Mouse (Mus musculus): ENCODE data around the gene Tecpr2. TPM values are rescaled to one million over a fixed set of nuclear protein-coding genes. Genes with fewer than 3 reads are reported as not detected.

Gene Tecpr2
- total RNA-seq, 1 experiment, result 11.2 TPM

DNA sequence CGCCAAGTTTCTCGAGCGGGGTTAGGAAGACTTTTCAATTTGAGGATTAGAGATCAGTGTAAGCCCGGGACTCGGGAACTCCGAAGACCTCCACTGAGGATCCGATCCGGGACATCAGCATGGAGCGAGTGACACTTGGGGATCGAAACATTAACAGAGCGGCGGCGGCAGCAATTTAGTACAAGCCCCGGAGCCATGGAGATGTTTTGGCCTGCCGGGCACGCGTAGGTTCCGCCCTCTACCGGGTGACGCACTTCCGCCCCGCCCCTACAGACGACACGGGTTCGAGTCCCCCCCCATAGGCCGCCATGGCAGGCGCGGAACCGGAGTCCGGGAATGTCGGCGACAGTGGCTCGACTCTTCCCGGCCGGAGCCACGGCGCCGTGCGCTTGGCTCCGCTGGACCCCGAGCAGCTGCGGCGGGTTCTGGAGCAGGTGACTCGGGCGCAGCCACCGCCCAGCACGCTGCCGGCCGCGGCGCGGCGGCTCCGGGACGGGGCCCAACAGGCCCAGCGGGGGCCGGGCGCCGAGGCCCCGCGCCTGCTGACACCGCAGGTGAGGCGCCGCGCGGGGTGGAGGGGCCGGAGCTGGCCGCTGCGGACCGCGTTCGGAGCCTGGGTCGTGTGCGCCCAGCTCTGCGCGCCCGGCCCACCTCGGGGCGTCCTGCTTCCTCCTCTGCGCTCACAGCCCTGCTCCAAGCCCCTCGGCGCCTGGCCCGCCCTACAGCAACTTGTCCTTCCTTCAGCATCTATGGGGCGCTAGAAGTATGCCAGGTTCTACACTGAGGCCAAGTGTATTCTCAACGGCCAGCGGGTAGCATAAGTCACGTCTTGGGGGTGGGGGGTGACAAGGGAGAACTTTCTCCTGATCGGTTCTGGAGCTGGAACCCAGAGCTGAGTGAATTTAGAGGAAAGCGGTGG lies 38.8 kb upstream of the Tecpr2 start, which contains the start of gene Zfp839:
Gene Zfp839 (plus strand): TSS at position 244 of the 919 bp plus-strand sequence.
- Histone ChIP-seq H3K9me3 (ENCODE audit: control insufficient read depth, insufficient read depth, low read depth, low read length) (no peaks in the 10 kb centered on the region), H3K4me1 (ENCODE audit: control insufficient read depth in 2 of 2, insufficient read depth in 2 of 2, low read length in 2 of 2, poor library complexity in 1 of 2) (peaks cover 0 to 14% of the 10 kb centered on the region in 2 experiments; a peak in 3 of 4 replicates), H3K4me3 (ENCODE audit: insufficient read depth in 1 of 2, low read depth in 1 of 2, low read length in 2 of 2, poor library complexity in 1 of 2, severe bottlenecking in 1 of 2) (peak within 1 kb of the TSS; percentile 72 to 73), H3K36me3 (ENCODE audit: control insufficient read depth, insufficient read depth, low read length, poor library complexity, severe bottlenecking) (no peaks in the 10 kb centered on the region; the same call in 1 of the 2 replicates), H3K27ac (ENCODE audit: insufficient read depth, low read depth, low read length, poor library complexity, severe bottlenecking) (peak within 1 kb of the TSS; percentile 15), H3K9ac (ENCODE audit: insufficient read depth, low read depth, low read length, poor library complexity, severe bottlenecking) (peak within 1 kb of the TSS; percentile 82)
- TF ChIP-seq MAFK (IDR thresholded peaks at IDR 0.05; ENCODE audit: insufficient read depth, low read depth, low read length) (no peak), HCFC1 (IDR thresholded peaks at IDR 0.05; ENCODE audit: borderline replicate concordance, insufficient read depth, low read length) (peak; percentile 31; the same call in 1 of the 2 replicates)
- in situ Hi-C loops (cut with MboI; ENCODE audit: low sequenced_read_pairs in 2 of 2, unreplicated experiment in 2 of 2), result no loop called here
- no peak for DNase-seq (ENCODE audit: low read depth, low spot score)

- no peaks in the 10 kb centered on the region for H3K9me3 ChIP-seq (ENCODE audit: control insufficient read depth, insufficient read depth, low read depth, low read length)
- peak overlapping the region; percentile 82 for H3K9ac ChIP-seq (ENCODE audit: insufficient read depth, low read depth, low read length, poor library complexity, severe bottlenecking)
- peaks cover 5% of the 10 kb centered on the region; the same call in 1 of the 2 replicates for H3K36me3 ChIP-seq (ENCODE audit: control insufficient read depth, insufficient read depth, low read length, poor library complexity, severe bottlenecking)
- peaks cover 0 to 16% of the 10 kb centered on the region in 2 experiments; a peak in 3 of 4 replicates for H3K4me1 ChIP-seq (ENCODE audit: control insufficient read depth in 2 of 2, insufficient read depth in 2 of 2, low read length in 2 of 2, poor library complexity in 1 of 2)
- no peak for DNase-seq (ENCODE audit: low read depth, low spot score)
- peak overlapping the region; percentile 15; the same call in 1 of the 2 replicates for H3K27ac ChIP-seq (ENCODE audit: insufficient read depth, low read depth, low read length, poor library complexity, severe bottlenecking)
- no peak for TF ChIP-seq CHD2 (IDR thresholded peaks at IDR 0.05; ENCODE audit: low read depth, low read length)
- TF ChIP-seq ZC3H11A (IDR thresholded peaks at IDR 0.05; ENCODE audit: borderline replicate concordance, low read depth, low read length), result no peak
- TF ChIP-seq MAFK (IDR thresholded peaks at IDR 0.05; ENCODE audit: insufficient read depth, low read depth, low read length), result no peak
- TF ChIP-seq HCFC1 (IDR thresholded peaks at IDR 0.05; ENCODE audit: borderline replicate concordance, insufficient read depth, low read length), result no peak
- no peak for TF ChIP-seq ZNF384 (IDR thresholded peaks at IDR 0.05; ENCODE audit: low read depth, low read length)
- peak overlapping the region; percentile 72 to 73 for H3K4me3 ChIP-seq (ENCODE audit: insufficient read depth in 1 of 2, low read depth in 1 of 2, low read length in 2 of 2, poor library complexity in 1 of 2, severe bottlenecking in 1 of 2)
- in situ Hi-C loops (cut with MboI; ENCODE audit: low sequenced_read_pairs in 2 of 2, unreplicated experiment in 2 of 2), result no loop called here
These were observed 38.2 kb upstream of the Tecpr2 start for GRCm38 (mm10) chr12:110850929-110851256.

GRCm38 (mm10) chr12:110851414-110851813 lies 37.6 kb upstream of the Tecpr2 start:
- Histone ChIP-seq H3K4me1 (ENCODE audit: control insufficient read depth in 2 of 2, insufficient read depth in 2 of 2, low read length in 2 of 2, poor library complexity in 1 of 2) (peaks cover 0 to 14% of the 10 kb centered on the region in 2 experiments; a peak in 3 of 4 replicates), H3K9ac (ENCODE audit: insufficient read depth, low read depth, low read length, poor library complexity, severe bottlenecking) (no peak overlapping the region), H3K27ac (ENCODE audit: insufficient read depth, low read depth, low read length, poor library complexity, severe bottlenecking) (no peak overlapping the region), H3K9me3 (ENCODE audit: control insufficient read depth, insufficient read depth, low read depth, low read length) (no peaks in the 10 kb centered on the region), H3K4me3 (ENCODE audit: insufficient read depth in 1 of 2, low read depth in 1 of 2, low read length in 2 of 2, poor library complexity in 1 of 2, severe bottlenecking in 1 of 2) (peak overlapping the region in 1 of 2 experiments; percentile 72; a peak in 2 of 4 replicates), H3K36me3 (ENCODE audit: control insufficient read depth, insufficient read depth, low read length, poor library complexity, severe bottlenecking) (peaks cover 5% of the 10 kb centered on the region; the same call in 1 of the 2 replicates)
- in situ Hi-C loops (cut with MboI; ENCODE audit: low sequenced_read_pairs in 2 of 2, unreplicated experiment in 2 of 2), result no loop called here
- no peak for DNase-seq (ENCODE audit: low read depth, low spot score)
- no peak for TF ChIP-seq ZC3H11A (IDR thresholded peaks at IDR 0.05; ENCODE audit: borderline replicate concordance, low read depth, low read length)
- no peak for TF ChIP-seq HCFC1 (IDR thresholded peaks at IDR 0.05; ENCODE audit: borderline replicate concordance, insufficient read depth, low read length)
- no peak for TF ChIP-seq CHD2 (IDR thresholded peaks at IDR 0.05; ENCODE audit: low read depth, low read length)
- no peak for TF ChIP-seq MAFK (IDR thresholded peaks at IDR 0.05; ENCODE audit: insufficient read depth, low read depth, low read length)
- no peak for TF ChIP-seq ZNF384 (IDR thresholded peaks at IDR 0.05; ENCODE audit: low read depth, low read length)

DNA sequence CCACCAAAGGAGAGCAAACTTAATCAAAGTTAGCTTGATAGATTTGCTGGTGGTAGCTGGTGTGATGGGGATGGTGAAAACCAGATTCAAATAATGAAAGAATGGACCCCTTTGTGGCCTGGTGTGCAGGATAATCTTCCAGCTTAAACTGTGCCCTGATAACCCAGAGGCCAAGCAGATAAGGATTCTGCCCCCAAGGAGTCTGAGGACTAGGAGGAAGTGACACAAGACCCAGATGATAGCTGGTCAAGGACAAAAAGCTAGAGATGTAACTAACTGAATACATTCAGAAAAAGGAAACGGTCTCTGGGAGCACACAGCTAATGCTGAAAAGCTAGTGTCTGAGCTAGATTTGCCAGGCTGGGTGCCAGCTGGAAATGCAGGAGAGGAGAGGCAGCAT lies 37.1 kb upstream of the Tecpr2 start:
- H3K9ac ChIP-seq (ENCODE audit: insufficient read depth, low read depth, low read length, poor library complexity, severe bottlenecking), result no peak overlapping the region
- no peaks in the 10 kb centered on the region for H3K9me3 ChIP-seq (ENCODE audit: control insufficient read depth, insufficient read depth, low read depth, low read length)
- H3K4me1 ChIP-seq (ENCODE audit: control insufficient read depth in 2 of 2, insufficient read depth in 2 of 2, low read length in 2 of 2, poor library complexity in 1 of 2), result peaks cover 0 to 13% of the 10 kb centered on the region in 2 experiments; a peak in 3 of 4 replicates
- no peak for TF ChIP-seq ZNF384 (IDR thresholded peaks at IDR 0.05; ENCODE audit: low read depth, low read length)
- no peak for TF ChIP-seq ZC3H11A (IDR thresholded peaks at IDR 0.05; ENCODE audit: borderline replicate concordance, low read depth, low read length)
- TF ChIP-seq CHD2 (IDR thresholded peaks at IDR 0.05; ENCODE audit: low read depth, low read length), result no peak
- TF ChIP-seq MAFK (IDR thresholded peaks at IDR 0.05; ENCODE audit: insufficient read depth, low read depth, low read length), result no peak
- no peak for TF ChIP-seq HCFC1 (IDR thresholded peaks at IDR 0.05; ENCODE audit: borderline replicate concordance, insufficient read depth, low read length)
- peaks cover 5% of the 10 kb centered on the region; the same call in 1 of the 2 replicates for H3K36me3 ChIP-seq (ENCODE audit: control insufficient read depth, insufficient read depth, low read length, poor library complexity, severe bottlenecking)
- in situ Hi-C loops (cut with MboI; ENCODE audit: low sequenced_read_pairs in 2 of 2, unreplicated experiment in 2 of 2), result no loop called here
- no peak overlapping the region for H3K4me3 ChIP-seq (ENCODE audit: insufficient read depth in 1 of 2, low read depth in 1 of 2, low read length in 2 of 2, poor library complexity in 1 of 2, severe bottlenecking in 1 of 2)
- no peak for DNase-seq (ENCODE audit: low read depth, low spot score)
- no peak overlapping the region for H3K27ac ChIP-seq (ENCODE audit: insufficient read depth, low read depth, low read length, poor library complexity, severe bottlenecking)

Data from ES-E14 (cell line).